Mouse (Mus musculus) ovary, postnatal 36 days (tissue): ENCODE results near the gene Iqcd.

Source experiments
- DNase-seq: peaks from one replicate; pipeline ENCODE4 v3.0.0; 2022; ENCODE audit warnings: low spot score, mixed read lengths

The Iqcd gene

DNA sequence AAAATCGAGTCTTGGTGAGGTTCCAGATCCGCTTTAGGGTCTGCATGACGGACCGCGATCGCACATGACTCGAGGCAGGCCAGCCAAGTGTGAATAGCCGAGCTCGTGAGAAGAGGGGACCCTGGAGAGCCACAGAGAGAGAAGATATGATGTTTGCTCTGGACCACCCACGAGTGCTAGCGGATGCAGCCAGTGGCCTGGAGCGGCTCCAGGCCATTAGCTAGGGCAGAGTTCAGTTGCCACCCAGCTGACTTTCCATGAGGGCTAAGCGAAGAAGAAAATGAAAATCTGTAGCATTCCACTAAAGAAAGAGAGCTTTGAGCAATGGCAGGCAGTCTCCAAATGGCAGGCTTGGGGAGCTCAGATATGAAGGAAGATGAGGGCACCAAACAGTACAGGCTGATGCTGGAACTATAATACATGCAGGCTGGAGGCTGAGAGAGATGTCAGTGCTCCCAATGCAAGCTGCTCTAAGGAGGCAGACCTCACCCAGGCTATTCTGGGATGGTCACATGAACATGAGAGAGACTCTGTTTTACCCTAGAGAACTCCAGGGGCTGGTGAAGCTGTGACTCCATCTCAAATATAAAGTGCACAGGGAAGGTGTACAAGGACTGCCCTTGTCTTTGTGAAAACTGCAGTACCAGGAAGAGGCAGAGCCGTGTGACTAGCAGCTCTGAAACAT lies 17.6 kb upstream of the Iqcd start:
- no peak for DNase-seq

DNA sequence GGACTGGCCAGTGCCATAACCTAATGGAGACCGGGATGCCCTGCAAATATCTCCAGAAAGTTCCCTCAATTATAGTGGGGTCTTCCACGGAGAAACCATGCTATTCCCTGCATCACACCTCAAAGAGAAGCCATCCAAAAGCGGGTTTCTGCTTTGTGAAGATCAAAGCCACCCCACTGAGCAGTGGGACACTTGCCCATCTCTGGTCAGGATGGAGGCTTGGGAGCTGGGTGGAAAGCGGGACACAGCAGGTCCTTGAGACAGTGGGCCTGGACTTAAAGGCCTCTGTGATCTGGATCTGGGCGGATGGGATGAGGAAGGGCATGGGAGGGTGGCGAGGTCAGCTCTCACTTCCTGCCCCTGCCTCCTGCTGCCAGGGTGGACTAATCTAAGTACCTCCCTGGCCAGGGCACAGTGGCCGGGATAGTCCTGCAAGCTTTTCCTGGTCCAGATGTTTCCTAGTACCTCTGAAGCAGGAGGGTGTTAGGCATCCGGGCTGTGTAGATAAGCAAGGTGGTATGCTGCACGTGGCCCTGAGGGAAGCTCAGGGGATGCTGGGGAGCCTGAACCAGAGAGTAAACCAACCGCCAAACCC lies 14.2 kb upstream of the Iqcd start:
- no peak for DNase-seq

GRCm38 (mm10) chr5:120576781-120577301 lies 12.0 kb upstream of the Iqcd start:
- DNase-seq, result no peak

DNA sequence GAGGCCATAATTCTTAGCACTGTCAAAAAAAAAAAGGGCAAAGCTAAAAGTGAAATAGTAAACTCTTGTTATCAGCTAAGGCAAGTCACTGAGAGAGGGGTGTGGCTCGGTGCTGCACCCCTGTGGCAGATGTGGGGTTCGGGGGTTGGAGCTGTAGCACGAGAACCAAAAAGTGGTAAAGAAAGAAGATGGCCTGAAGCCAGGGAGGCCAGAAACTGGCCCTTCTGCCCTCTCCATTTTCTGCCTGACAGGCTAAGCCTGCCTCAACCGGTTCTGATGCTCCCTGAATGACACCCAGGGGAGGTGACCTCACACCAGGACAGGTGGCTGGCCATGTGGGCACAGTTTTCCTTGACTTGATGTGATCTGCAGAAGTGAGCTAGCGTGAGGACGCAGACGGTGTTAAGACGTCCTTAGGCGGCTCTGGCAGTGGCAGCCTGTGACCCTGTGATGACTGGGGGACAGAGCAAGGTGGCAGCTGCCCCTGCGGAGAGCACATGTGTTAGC lies 10.8 kb upstream of the Iqcd start:
- DNase-seq, result no peak

GRCm38 (mm10) chr5:120578504-120579081 lies 10.2 kb upstream of the Iqcd start:
- peak; percentile 73 for DNase-seq

DNA sequence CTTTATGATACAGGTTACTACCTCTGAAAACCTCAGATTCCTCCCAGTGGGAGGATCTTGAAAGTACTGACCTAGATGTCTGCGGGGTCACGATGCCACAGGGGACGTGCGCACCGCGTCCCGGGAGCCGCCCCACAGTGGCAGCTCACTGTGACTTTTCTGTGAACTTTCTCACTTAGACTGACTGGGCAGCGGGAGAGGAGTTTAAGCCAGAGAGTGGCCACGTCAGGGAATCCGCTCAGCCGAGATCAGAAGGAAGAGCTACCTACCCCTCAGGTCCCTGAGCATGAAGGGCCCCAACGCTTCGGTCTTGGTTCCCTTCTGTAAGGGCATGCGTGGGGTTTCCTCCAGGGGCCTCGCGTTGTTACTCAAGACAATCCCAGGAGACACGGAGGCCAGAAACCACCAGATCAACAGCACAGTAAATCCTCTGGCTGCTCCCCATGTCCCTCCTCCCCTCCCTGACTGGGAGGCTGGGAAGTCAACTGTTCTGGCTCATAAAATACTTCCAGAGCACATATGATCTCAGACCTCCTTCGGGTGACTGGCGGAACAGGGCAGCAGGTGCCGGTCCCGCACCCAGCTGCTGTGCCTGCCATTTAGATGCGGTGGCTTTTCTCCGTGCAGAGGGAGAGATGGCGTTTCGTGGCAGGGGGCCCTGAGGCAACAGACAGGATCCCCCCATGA lies 9.5 kb upstream of the Iqcd start:
- peak; percentile 51 for DNase-seq

GRCm38 (mm10) chr5:120579898-120580626 lies 8.8 kb upstream of the Iqcd start:
- no peak for DNase-seq

GRCm38 (mm10) chr5:120582002-120582401 lies 6.8 kb upstream of the Iqcd start:
- DNase-seq, result no peak

DNA sequence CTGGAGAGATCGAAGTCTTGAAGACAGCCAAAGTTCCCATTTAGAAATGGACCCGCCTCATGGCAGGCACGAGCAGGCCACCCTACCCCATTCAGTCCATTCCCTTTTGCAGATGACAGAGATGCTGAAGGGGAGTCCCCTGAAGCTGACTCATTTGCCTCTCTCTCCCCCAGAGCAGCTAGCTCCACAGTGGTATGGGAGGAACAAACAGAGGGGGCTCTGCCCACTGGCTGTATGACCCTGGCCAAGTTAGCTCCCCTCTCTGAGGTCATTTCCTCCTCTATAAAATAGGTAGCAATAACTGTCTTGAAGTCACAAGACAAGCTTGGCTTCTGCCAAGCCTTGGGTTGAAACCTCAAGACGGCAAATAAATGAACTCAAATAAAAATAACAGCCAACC lies 5.3 kb upstream of the Iqcd start:
- DNase-seq, result no peak

DNA sequence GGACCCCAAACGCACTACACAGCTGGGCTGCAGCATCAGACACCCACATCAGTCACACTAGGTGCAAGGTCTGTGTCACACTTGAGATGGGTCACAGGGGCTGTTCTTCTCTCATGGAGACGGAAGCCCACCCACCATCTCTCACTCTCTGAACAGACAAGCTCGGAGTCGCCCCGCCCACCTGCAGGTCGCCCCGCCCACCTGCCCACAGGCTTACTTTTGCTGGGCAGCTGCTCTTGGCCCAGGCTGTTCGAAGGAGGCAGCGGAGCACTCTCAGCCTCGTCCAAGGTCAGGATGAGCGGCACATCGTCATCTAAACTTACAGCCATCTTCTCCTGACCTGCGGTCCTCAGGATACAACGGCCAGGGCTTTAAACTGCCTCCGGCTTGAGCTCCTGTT lies 3.8 kb upstream of the Iqcd start:
- DNase-seq, result no peak

GRCm38 (mm10) chr5:120586741-120587615 lies 1.8 kb upstream of the Iqcd start:
- peak; percentile 45 for DNase-seq

DNA sequence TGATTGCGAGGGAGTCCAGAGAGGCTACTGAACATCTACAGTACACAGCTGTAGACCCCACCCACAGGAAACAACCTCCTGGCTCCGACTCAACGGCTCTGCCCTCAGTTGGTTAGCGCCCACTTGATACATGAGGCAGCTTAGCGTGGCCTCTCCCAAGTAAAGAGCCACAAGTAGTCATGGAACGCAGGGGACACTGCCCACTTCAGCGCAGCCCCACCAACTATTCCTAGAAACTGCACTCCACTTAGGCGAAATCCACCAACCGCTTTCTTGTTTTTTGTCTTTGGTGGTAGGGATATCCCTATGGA lies 1.2 kb upstream of the Iqcd start:
- DNase-seq, result no peak

GRCm38 (mm10) chr5:120587940-120588568 lies 762 bp upstream of the Iqcd start:
- no peak for DNase-seq

- no peak for DNase-seq
These were observed 1.7 kb downstream of the Iqcd start for GRCm38 (mm10) chr5:120590356-120591010.

GRCm38 (mm10) chr5:120592141-120592540 lies 3.3 kb downstream of the Iqcd start:
- no peak for DNase-seq

- DNase-seq, result no peak
These were observed 5.7 kb downstream of the Iqcd start for GRCm38 (mm10) chr5:120594485-120594884.

DNA sequence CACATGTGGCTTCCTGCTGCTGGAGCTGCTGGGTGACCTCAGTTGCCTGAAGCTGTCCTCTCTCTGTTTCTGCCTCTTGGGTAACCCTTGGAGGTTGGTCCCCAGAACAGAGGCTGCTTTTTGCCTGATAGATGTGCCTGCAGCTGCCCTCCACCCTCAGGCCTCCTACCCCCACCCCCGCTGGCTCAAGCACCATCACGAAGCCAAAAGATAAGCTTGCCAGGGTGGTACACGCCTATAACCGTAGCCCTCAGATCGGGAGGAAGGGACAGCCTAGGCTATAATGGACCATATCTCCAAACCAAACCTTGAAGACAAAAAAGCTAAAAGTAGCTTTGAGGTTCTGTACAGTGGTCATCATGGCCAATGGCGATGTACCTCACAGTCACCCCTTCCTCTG lies 10.8 kb downstream of the Iqcd start:
- DNase-seq, result no peak

GRCm38 (mm10) chr5:120600946-120601668 lies 12.3 kb downstream of the Iqcd start:
- no peak for DNase-seq

DNA sequence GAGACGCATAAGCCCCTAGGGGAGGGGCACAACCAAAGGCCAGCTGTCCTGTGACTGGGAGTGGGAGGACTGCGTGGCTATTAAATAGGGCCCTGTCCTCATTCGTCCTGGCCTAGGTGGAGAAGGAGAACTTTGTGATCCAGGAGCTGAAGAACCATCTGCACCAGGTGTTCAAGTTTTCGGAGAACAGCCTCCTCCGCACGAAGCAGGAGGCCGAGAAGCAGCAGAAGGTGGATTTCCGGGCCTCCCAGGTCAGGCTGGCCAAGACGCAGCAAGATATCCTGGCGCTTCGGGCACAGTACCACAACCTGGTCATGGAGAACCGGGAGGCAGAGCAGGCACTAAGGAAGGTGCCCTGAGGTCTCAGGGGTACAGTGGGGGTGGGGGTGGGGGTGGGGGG lies 13.4 kb downstream of the Iqcd start:
- no peak for DNase-seq
